Mouse (Mus musculus) brain, embryonic 14.5 days (tissue): ENCODE results near the gene Duoxa1.
A peak's percentile ranks its signal among the peaks of the same experiment; 100 is the strongest.

ENCODE experiments used
- CTCF ChIP-seq: fragments of 200-500 bp; IDR thresholded peaks from 2 replicates; pipeline ENCODE4 v1.5.1; 2012; ENCODE audit warnings: inconsistent platforms, mild to moderate bottlenecking, moderate library complexity, borderline replicate concordance; ENCODE audit not compliant: insufficient read depth, insufficient read length; ENCODE audit errors: extremely low read depth
- POLR2A ChIP-seq: fragments of 200-500 bp; IDR thresholded peaks from 2 replicates; pipeline ENCODE4 v1.6.1; 2012; ENCODE audit warnings: mild to moderate bottlenecking, inconsistent platforms, borderline replicate concordance; ENCODE audit not compliant: poor library complexity, insufficient read depth, insufficient read length, severe bottlenecking; ENCODE audit errors: extremely low read depth

DNA sequence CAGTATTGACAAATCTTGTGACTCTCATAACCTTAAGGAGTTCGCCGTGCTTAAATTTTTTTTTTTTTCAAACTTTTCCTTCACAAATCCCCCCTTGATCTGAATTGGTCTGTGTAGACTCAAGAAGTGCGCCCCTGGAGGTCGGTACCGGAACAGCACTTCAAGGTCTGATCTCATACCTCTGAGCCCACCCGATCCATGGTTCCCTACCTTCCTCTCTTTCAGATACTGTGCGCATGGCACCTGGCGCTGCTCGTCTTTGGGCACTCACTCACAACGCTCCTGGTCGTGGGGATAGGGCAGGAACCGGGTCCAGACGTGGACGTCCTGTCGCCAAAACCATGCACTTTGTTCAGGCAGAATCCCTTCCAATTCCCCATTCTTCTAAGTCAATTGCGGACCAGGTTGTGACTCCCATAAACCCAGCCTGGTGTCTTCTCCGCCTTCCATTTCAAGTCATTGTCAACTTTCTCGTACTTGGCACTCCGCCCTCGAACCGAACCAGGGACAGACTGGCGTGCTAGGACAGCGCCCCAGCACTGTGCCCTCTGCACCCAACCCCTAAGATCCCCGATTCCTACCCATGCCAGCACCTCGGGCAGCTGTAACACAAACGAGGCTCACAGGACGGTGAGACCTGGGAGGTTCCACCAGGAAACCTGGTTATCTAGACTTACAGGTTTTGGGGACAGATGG lies 660 bp downstream of the Duoxa1 start:
- TF ChIP-seq POLR2A (no peak), CTCF (peak; percentile 74)
